Mouse (Mus musculus): ENCODE measurements around the gene Dap. TPM values are rescaled to one million over a fixed set of nuclear protein-coding genes. Genes with fewer than 3 reads are reported as not detected.

Dap gene
- polyA plus RNA-seq, 1 experiment from 2014 or later: 63.4 TPM

DNA sequence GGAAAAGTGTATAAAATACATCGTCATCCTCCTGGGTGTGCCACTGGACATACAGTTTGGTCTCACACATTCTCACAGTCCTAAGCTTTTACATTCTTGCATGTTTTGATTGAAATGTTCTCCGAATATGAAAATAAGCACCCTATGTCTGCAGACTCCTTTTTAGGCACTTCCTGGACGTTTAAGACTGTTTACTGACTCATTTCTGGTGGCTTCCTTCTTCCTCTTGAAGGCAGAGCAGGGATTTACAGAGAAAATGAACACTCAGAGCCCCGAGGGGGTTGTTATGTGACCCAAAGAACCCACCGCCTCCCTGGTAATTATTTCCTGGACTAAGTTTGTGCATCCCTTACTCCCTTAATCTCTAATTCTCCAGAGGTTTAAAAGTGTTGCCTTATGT lies 13.8 kb downstream of the Dap start:
- Histone ChIP-seq H3K9ac (ENCODE audit: low read length) (peak overlapping the region; percentile 52), H3K4me3 (ENCODE audit: control insufficient read depth in 1 of 2, insufficient read depth in 1 of 2, low read depth in 1 of 2, low read length in 2 of 2) (no peak overlapping the region), H3K4me1 (ENCODE audit: control insufficient read depth in 2 of 2, insufficient read depth in 2 of 2, low read length in 2 of 2) (peaks cover 13 to 21% of the 10 kb centered on the region in 2 experiments), H3K36me3 (ENCODE audit: control insufficient read depth, insufficient read depth, low read length) (peaks cover 25% of the 10 kb centered on the region; the same call in 1 of the 2 replicates), H3K27me3 (ENCODE audit: control insufficient read depth, insufficient read depth, low read length) (no peaks in the 10 kb centered on the region), H3K4me2 (ENCODE audit: low read length) (peak overlapping the region; percentile 28; the same call in 1 of the 2 replicates), H3K9me3 (ENCODE audit: control insufficient read depth, low read length) (no peaks in the 10 kb centered on the region), H3K27ac (replicated peaks in 1 of 2; ENCODE audit: control insufficient read depth in 1 of 2, insufficient read depth in 1 of 2, low read depth in 2 of 2, low read length in 2 of 2) (peak overlapping the region; percentile 45 to 76)
- no peak for ATAC-seq (ENCODE audit: insufficient number of reproducible peaks, insufficient read depth, low FRiP score, low read depth)
- WGBS: 63% methylated on average over 5 of the region's 5 CpGs

- peaks cover 13 to 21% of the 10 kb centered on the region in 2 experiments for H3K4me1 ChIP-seq (ENCODE audit: control insufficient read depth in 2 of 2, insufficient read depth in 2 of 2, low read length in 2 of 2)
- 64% methylated on average over 11 of the region's 11 CpGs for WGBS
- 0 out of 2 replicates have a peak overlapping the region, but pooled peaks have one; percentile 6 for H3K9ac ChIP-seq (ENCODE audit: low read length)
- no peak overlapping the region for H3K27ac ChIP-seq (replicated peaks in 1 of 2; ENCODE audit: control insufficient read depth in 1 of 2, insufficient read depth in 1 of 2, low read depth in 2 of 2, low read length in 2 of 2)
- peaks cover 21% of the 10 kb centered on the region; the same call in 1 of the 2 replicates for H3K36me3 ChIP-seq (ENCODE audit: control insufficient read depth, insufficient read depth, low read length)
- ATAC-seq (ENCODE audit: insufficient number of reproducible peaks, insufficient read depth, low FRiP score, low read depth): no peak
- H3K4me2 ChIP-seq (ENCODE audit: low read length): no peak overlapping the region
- H3K4me3 ChIP-seq (ENCODE audit: control insufficient read depth in 1 of 2, insufficient read depth in 1 of 2, low read depth in 1 of 2, low read length in 2 of 2): no peak overlapping the region
- no peaks in the 10 kb centered on the region for H3K27me3 ChIP-seq (ENCODE audit: control insufficient read depth, insufficient read depth, low read length)
- no peaks in the 10 kb centered on the region for H3K9me3 ChIP-seq (ENCODE audit: control insufficient read depth, low read length)
These were observed 14.5 kb downstream of the Dap start for GRCm38 (mm10) chr15:31238611-31239010.

DNA sequence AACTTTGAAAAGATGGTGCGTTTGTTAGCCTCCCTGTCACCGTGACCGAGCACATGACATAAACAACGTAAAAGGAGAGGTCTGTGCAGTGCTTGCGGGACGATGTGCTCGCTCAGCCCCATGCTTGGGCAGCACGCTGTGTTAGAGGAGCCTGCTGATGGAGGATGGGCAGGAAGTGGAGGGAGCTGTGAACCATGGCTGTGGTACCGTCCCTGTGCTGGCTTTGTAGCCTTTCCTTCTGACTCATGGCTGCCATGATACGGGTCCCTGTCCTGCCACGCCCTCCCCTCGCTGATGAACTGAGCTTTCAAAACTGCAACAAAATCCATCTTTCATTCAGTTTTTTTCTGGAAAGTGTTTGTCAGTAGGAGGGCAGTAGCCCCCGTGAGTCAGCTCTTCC lies 15.6 kb downstream of the Dap start:
- ATAC-seq (ENCODE audit: insufficient number of reproducible peaks, insufficient read depth, low FRiP score, low read depth): no peak
- H3K9ac ChIP-seq (ENCODE audit: low read length): no peak overlapping the region
- WGBS: 86% methylated on average over 13 of the region's 13 CpGs
- H3K4me2 ChIP-seq (ENCODE audit: low read length): no peak overlapping the region
- H3K4me1 ChIP-seq (ENCODE audit: control insufficient read depth in 2 of 2, insufficient read depth in 2 of 2, low read length in 2 of 2): peaks cover 13 to 21% of the 10 kb centered on the region in 2 experiments
- no peak overlapping the region for H3K27ac ChIP-seq (replicated peaks in 1 of 2; ENCODE audit: control insufficient read depth in 1 of 2, insufficient read depth in 1 of 2, low read depth in 2 of 2, low read length in 2 of 2)
- no peaks in the 10 kb centered on the region for H3K9me3 ChIP-seq (ENCODE audit: control insufficient read depth, low read length)
- H3K36me3 ChIP-seq (ENCODE audit: control insufficient read depth, insufficient read depth, low read length): peaks cover 21% of the 10 kb centered on the region; the same call in 1 of the 2 replicates
- H3K4me3 ChIP-seq (ENCODE audit: control insufficient read depth in 1 of 2, insufficient read depth in 1 of 2, low read depth in 1 of 2, low read length in 2 of 2): no peak overlapping the region
- no peaks in the 10 kb centered on the region for H3K27me3 ChIP-seq (ENCODE audit: control insufficient read depth, insufficient read depth, low read length)

GRCm38 (mm10) chr15:31240181-31240580 lies 16.1 kb downstream of the Dap start:
- no peaks in the 10 kb centered on the region for H3K27me3 ChIP-seq (ENCODE audit: control insufficient read depth, insufficient read depth, low read length)
- no peak overlapping the region for H3K4me3 ChIP-seq (ENCODE audit: control insufficient read depth in 1 of 2, insufficient read depth in 1 of 2, low read depth in 1 of 2, low read length in 2 of 2)
- no peak overlapping the region for H3K27ac ChIP-seq (replicated peaks in 1 of 2; ENCODE audit: control insufficient read depth in 1 of 2, insufficient read depth in 1 of 2, low read depth in 2 of 2, low read length in 2 of 2)
- H3K9me3 ChIP-seq (ENCODE audit: control insufficient read depth, low read length): no peaks in the 10 kb centered on the region
- H3K4me2 ChIP-seq (ENCODE audit: low read length): no peak overlapping the region
- WGBS: 89% methylated on average over 4 of the region's 4 CpGs
- H3K4me1 ChIP-seq (ENCODE audit: control insufficient read depth in 2 of 2, insufficient read depth in 2 of 2, low read length in 2 of 2): peaks cover 11 to 18% of the 10 kb centered on the region in 2 experiments
- H3K9ac ChIP-seq (ENCODE audit: low read length): no peak overlapping the region
- peaks cover 21% of the 10 kb centered on the region; the same call in 1 of the 2 replicates for H3K36me3 ChIP-seq (ENCODE audit: control insufficient read depth, insufficient read depth, low read length)
- no peak for ATAC-seq (ENCODE audit: insufficient number of reproducible peaks, insufficient read depth, low FRiP score, low read depth)

DNA sequence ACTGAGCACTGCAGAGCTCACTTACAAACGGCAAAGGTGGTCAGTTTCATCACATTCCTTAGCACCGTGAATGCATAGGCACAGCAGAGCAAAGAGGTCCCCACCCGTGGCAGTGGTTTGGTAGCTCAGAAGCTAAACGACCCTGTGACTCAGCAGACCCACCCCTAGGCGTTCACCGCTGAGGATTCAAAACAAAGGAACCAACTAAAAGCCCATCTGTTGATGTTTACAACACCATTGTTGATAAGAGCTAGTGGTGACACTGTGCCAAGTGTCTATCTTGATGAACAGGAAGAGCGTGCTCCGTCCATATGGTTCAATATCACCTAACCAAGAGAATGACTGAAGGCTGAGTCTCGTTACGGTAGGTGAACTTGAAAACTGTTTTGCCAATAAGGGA lies 19.1 kb downstream of the Dap start:
- Histone ChIP-seq H3K4me3 (ENCODE audit: control insufficient read depth in 1 of 2, insufficient read depth in 1 of 2, low read depth in 1 of 2, low read length in 2 of 2) (no peak overlapping the region), H3K27me3 (ENCODE audit: control insufficient read depth, insufficient read depth, low read length) (no peaks in the 10 kb centered on the region), H3K27ac (replicated peaks in 1 of 2; ENCODE audit: control insufficient read depth in 1 of 2, insufficient read depth in 1 of 2, low read depth in 2 of 2, low read length in 2 of 2) (no peak overlapping the region), H3K9ac (ENCODE audit: low read length) (no peak overlapping the region), H3K9me3 (ENCODE audit: control insufficient read depth, low read length) (no peaks in the 10 kb centered on the region), H3K36me3 (ENCODE audit: control insufficient read depth, insufficient read depth, low read length) (peaks cover 6% of the 10 kb centered on the region; the same call in 1 of the 2 replicates), H3K4me1 (ENCODE audit: control insufficient read depth in 2 of 2, insufficient read depth in 2 of 2, low read length in 2 of 2) (peaks cover 21 to 24% of the 10 kb centered on the region in 2 experiments), H3K4me2 (ENCODE audit: low read length) (no peak overlapping the region)
- ATAC-seq (ENCODE audit: insufficient number of reproducible peaks, insufficient read depth, low FRiP score, low read depth): no peak
- 64% methylated on average over 10 of the region's 10 CpGs for WGBS

DNA sequence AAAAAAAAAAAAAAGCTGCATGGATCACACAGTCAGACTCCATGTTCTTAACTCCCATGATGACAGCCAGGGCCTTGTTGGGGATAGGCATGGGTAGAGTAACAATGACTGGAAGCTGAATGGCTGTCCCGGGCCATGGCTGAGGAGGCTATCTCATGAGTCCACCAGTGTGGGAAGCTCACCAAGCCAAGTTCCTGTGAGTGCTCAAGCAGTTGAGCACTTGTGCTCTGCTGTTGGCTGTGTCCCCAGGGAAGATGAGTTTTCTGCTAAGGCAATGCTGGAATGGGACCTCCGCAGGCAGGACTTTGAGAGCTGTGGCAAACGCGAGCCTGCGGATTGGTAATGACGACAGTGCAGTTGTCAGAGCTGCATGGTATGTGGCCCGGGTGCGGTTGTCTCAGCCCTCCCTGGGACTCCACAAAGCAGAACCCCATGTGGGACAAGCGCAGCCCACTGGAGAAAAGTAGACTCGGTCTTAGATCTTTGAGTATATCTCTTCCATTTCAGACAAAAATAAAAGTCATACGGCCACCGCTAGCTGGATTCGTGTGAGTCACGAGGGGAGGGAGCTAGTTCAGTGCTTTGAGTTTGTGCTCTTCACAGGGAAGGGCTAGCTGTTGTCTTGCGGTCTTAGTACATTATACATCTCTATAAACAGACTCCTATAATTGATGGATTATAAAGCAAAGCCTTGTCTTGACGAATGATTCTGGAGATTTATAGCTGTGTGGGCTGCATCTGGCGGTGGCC lies 20.8 kb downstream of the Dap start:
- no peaks in the 10 kb centered on the region for H3K9me3 ChIP-seq (ENCODE audit: control insufficient read depth, low read length)
- H3K36me3 ChIP-seq (ENCODE audit: control insufficient read depth, insufficient read depth, low read length): peaks cover 3% of the 10 kb centered on the region; the same call in 1 of the 2 replicates
- no peaks in the 10 kb centered on the region for H3K27me3 ChIP-seq (ENCODE audit: control insufficient read depth, insufficient read depth, low read length)
- no peak overlapping the region for H3K4me3 ChIP-seq (ENCODE audit: control insufficient read depth in 1 of 2, insufficient read depth in 1 of 2, low read depth in 1 of 2, low read length in 2 of 2)
- no peak overlapping the region for H3K9ac ChIP-seq (ENCODE audit: low read length)
- no peak overlapping the region for H3K27ac ChIP-seq (replicated peaks in 1 of 2; ENCODE audit: control insufficient read depth in 1 of 2, insufficient read depth in 1 of 2, low read depth in 2 of 2, low read length in 2 of 2)
- ATAC-seq (ENCODE audit: insufficient number of reproducible peaks, insufficient read depth, low FRiP score, low read depth): no peak
- peaks cover 17 to 20% of the 10 kb centered on the region in 2 experiments for H3K4me1 ChIP-seq (ENCODE audit: control insufficient read depth in 2 of 2, insufficient read depth in 2 of 2, low read length in 2 of 2)
- 90% methylated on average over 17 of the region's 17 CpGs for WGBS
- no peak overlapping the region for H3K4me2 ChIP-seq (ENCODE audit: low read length)

DNA sequence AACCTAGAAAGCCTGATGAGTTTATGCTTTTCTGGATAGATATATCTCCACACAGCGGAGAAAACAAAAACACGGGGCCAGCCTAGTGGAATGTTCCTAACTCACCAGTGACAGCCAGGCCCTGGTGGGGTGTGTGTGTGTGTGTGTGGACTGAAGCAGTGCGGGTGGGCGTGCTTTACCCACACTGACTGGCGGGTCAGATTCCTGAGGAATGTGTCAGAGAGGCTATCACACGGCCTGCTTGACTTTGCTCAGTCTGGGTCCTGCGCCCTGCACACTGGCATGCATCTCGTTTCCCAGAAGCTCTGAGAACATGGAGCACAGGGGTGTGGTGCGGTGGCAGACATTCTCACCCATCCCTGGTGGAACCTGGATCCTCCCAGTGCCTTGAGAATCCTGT lies 21.8 kb downstream of the Dap start:
- Histone ChIP-seq H3K4me1 (ENCODE audit: control insufficient read depth in 2 of 2, insufficient read depth in 2 of 2, low read length in 2 of 2) (peaks cover 17 to 20% of the 10 kb centered on the region in 2 experiments), H3K9ac (ENCODE audit: low read length) (peak overlapping the region; percentile 16; the same call in 1 of the 2 replicates), H3K9me3 (ENCODE audit: control insufficient read depth, low read length) (no peaks in the 10 kb centered on the region), H3K27ac (replicated peaks in 1 of 2; ENCODE audit: control insufficient read depth in 1 of 2, insufficient read depth in 1 of 2, low read depth in 2 of 2, low read length in 2 of 2) (peak overlapping the region; percentile 24 to 33; a peak in 2 of 4 replicates), H3K27me3 (ENCODE audit: control insufficient read depth, insufficient read depth, low read length) (no peaks in the 10 kb centered on the region), H3K4me3 (ENCODE audit: control insufficient read depth in 1 of 2, insufficient read depth in 1 of 2, low read depth in 1 of 2, low read length in 2 of 2) (no peak overlapping the region), H3K36me3 (ENCODE audit: control insufficient read depth, insufficient read depth, low read length) (peaks cover 3% of the 10 kb centered on the region; the same call in 1 of the 2 replicates), H3K4me2 (ENCODE audit: low read length) (no peak overlapping the region)
- ATAC-seq (ENCODE audit: insufficient number of reproducible peaks, insufficient read depth, low FRiP score, low read depth): peak; percentile 40; the same call in 1 of the 2 replicates
- 22% methylated on average over 9 of the region's 9 CpGs for WGBS

Measured in heart, embryonic 14.5 days (tissue).